Mouse (Mus musculus) hindbrain, embryonic 13.5 days (tissue): Measurements from ENCODE around the gene Trpv6. TPM values are rescaled to one million over a fixed set of nuclear protein-coding genes. Genes with fewer than 3 reads are reported as not detected.

Experiments used
- ATAC-seq: fragments of 200-750 bp; cut with Nextera tagmentation; 2 replicates; pipeline ENCODE4 v1.8.0; 2017; ENCODE audit warnings: moderate TSS enrichment; ENCODE audit not compliant: low FRiP score
- H3K27ac ChIP-seq: fragments of 300-500 bp; sonication (generic); 2 replicates; pipeline ENCODE4 v1.5.1; 2015; ENCODE audit warnings: inconsistent platforms, mild to moderate bottlenecking, moderate library complexity
- H3K27me3 ChIP-seq: fragments of 300-500 bp; sonication (generic); 2 replicates; pipeline ENCODE4 v1.6.1; 2015; ENCODE audit warnings: mild to moderate bottlenecking, inconsistent platforms
- H3K36me3 ChIP-seq: fragments of 300-500 bp; sonication (generic); 2 replicates; pipeline ENCODE4 v1.6.1; 2015; ENCODE audit warnings: mild to moderate bottlenecking, inconsistent platforms
- H3K4me1 ChIP-seq: fragments of 300-500 bp; sonication (generic); replicated peaks from 2 replicates; pipeline ENCODE4 v1.6.1; 2015; ENCODE audit warnings: inconsistent platforms
- H3K4me2 ChIP-seq: fragments of 300-500 bp; sonication (generic); 2 replicates; pipeline ENCODE4 v1.6.1; 2015; ENCODE audit warnings: inconsistent platforms, mild to moderate bottlenecking, moderate library complexity
- H3K4me3 ChIP-seq: fragments of 300-500 bp; sonication (generic); 2 replicates; pipeline ENCODE4 v1.5.1; 2015; ENCODE audit warnings: mild to moderate bottlenecking, inconsistent platforms
- H3K9ac ChIP-seq: fragments of 300-500 bp; sonication (generic); 2 replicates; pipeline ENCODE4 v1.6.1; 2015; ENCODE audit warnings: mild to moderate bottlenecking, inconsistent platforms
- H3K9me3 ChIP-seq: fragments of 300-500 bp; sonication (generic); 2 replicates; pipeline ENCODE4 v1.6.1; 2016; ENCODE audit warnings: inconsistent platforms
- WGBS: fragments of 180-500 bp; shearing (Covaris S2); methylation state at CpG from one replicate; pipeline ENCODE4 v1.1.7; 2015; 5-methylcytosine and 5-hydroxymethylcytosine counted together
- polyA plus RNA-seq: library from polyadenylated mRNA; unstranded; fragments of >200 nt; fragmentation: Nextera tagmentation; extraction: Ambion mirVana; gene quantifications from 2 replicates; pipeline ENCODE4 v1.2.1, GENCODE M21; 2015

Trpv6 gene
- polyA plus RNA-seq, 1 experiment from 2014 or later: 0.70 TPM

DNA sequence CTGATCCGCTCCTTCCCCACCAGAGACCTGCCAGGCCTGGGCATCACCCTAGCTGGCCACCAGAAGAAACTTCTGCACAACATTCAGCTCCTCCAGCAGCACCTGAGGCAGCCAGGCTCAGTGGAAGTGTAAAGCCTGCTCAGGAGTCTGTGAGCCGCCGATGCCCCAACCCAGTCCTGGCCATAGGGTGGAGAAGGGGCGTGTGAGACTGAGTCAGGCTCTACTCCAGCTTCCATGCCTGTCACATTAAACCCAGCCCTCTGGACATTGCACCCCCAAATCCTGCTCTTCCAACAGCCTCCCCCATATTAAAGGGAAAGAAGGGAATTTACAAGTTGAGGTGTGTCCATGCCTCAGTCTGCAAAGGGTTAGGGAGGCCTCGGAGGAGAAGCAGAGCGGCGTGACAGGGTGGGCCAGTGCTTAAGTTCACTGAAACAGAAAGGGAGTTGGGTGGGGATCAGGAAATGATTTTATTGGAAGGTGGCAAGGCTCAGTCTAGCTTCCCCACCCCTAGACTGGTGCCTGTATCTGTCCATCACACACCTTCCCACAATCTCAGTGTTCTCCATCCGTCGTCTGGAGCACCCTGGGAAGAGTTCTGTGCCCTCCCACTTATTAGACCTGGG is 15.9 kb downstream of the Trpv6 start:
- H3K27ac ChIP-seq: no peak overlapping the region
- no peaks in the 10 kb centered on the region for H3K9me3 ChIP-seq
- no peak overlapping the region for H3K4me2 ChIP-seq
- no peaks in the 10 kb centered on the region for H3K27me3 ChIP-seq
- 93% methylated on average over 9 of the region's 9 CpGs for WGBS
- no peak overlapping the region for H3K9ac ChIP-seq
- 0 out of 2 replicates have a peak, but pooled peaks have one; percentile 3 for ATAC-seq
- peaks cover 66% of the 10 kb centered on the region for H3K36me3 ChIP-seq
- no peaks in the 10 kb centered on the region for H3K4me1 ChIP-seq
- H3K4me3 ChIP-seq: no peak overlapping the region

DNA sequence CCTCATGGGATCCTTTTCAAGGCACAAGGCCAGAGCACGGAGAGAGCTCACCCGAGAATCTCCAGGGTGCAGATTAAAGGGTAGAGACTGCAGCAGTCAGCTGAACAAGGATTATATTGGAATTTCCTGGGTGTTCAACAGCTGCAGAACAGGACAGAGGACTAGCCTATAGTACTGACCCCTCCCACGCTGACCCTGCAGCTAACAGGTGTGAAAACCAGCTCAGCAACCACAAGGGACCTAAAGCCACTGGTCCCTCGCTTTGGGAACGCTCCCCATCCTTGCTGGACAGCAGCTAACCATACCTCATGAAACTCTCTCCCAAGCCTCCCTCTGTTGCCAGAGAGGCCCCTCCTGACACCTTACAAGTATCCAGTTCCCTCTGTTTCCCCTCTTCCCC is 28.6 kb downstream of the Trpv6 start:
- no peaks in the 10 kb centered on the region for H3K27me3 ChIP-seq
- H3K27ac ChIP-seq: no peak overlapping the region
- H3K4me3 ChIP-seq: no peak overlapping the region
- WGBS: 56% methylated on average over 5 of the region's 5 CpGs
- no peaks in the 10 kb centered on the region for H3K36me3 ChIP-seq
- peak overlapping the region; percentile 88 for H3K4me2 ChIP-seq
- no peak overlapping the region for H3K9ac ChIP-seq
- H3K9me3 ChIP-seq: no peaks in the 10 kb centered on the region
- no peak for ATAC-seq
- H3K4me1 ChIP-seq: peaks cover 27% of the 10 kb centered on the region

DNA sequence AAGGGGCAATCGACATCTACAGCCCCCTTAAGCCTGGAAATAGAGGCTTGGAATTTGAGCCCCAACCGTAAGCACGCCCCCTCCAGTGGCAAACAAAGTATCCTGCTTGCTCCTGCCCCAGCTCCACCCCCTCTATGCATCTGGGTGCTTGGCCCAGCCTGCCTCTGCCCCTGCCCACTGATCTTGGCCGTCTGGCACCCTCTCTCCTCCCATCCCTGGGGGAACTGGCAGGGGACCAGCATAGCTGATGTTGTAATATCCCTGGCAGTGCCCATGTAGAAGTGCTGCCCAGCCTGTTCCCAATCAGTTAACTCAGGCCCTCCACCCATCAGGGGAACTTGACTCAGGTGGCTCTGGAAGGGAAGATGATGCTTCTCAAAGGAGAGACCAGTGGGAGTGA is 30.0 kb downstream of the Trpv6 start:
- H3K4me3 ChIP-seq: peak overlapping the region; percentile 78
- H3K9ac ChIP-seq: peak overlapping the region; percentile 88
- no peaks in the 10 kb centered on the region for H3K36me3 ChIP-seq
- H3K27ac ChIP-seq: peak overlapping the region; percentile 94
- H3K27me3 ChIP-seq: no peaks in the 10 kb centered on the region
- H3K4me2 ChIP-seq: peak overlapping the region; percentile 88
- H3K4me1 ChIP-seq: peaks cover 27% of the 10 kb centered on the region
- H3K9me3 ChIP-seq: no peaks in the 10 kb centered on the region
- ATAC-seq: peak; percentile 19
- WGBS: 5% methylated on average over 4 of the region's 4 CpGs

DNA sequence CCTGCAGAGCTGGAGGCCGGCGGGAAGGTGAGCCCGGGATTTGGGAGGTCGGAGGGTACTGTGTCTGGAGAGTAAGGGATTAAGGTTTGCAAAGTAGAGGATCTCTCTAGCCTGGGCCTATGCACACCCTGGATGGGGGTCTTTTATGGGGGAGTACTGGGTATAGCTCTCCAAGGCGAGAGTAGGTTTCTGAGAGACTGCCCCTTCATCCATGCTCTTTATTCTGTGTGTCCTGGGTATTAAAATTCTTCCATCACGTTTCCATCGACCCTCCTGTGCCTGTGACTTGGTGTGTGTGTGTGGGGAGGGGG is 30.5 kb downstream of the Trpv6 start:
- Histone ChIP-seq H3K27ac (peak overlapping the region; percentile 94), H3K9ac (peak overlapping the region; percentile 88), H3K27me3 (no peaks in the 10 kb centered on the region), H3K4me1 (peaks cover 27% of the 10 kb centered on the region), H3K9me3 (no peaks in the 10 kb centered on the region), H3K36me3 (no peaks in the 10 kb centered on the region), H3K4me2 (peak overlapping the region; percentile 88), H3K4me3 (peak overlapping the region; percentile 78)
- peak; percentile 64 for ATAC-seq
- 0% methylated on average over 7 of the region's 7 CpGs for WGBS

DNA sequence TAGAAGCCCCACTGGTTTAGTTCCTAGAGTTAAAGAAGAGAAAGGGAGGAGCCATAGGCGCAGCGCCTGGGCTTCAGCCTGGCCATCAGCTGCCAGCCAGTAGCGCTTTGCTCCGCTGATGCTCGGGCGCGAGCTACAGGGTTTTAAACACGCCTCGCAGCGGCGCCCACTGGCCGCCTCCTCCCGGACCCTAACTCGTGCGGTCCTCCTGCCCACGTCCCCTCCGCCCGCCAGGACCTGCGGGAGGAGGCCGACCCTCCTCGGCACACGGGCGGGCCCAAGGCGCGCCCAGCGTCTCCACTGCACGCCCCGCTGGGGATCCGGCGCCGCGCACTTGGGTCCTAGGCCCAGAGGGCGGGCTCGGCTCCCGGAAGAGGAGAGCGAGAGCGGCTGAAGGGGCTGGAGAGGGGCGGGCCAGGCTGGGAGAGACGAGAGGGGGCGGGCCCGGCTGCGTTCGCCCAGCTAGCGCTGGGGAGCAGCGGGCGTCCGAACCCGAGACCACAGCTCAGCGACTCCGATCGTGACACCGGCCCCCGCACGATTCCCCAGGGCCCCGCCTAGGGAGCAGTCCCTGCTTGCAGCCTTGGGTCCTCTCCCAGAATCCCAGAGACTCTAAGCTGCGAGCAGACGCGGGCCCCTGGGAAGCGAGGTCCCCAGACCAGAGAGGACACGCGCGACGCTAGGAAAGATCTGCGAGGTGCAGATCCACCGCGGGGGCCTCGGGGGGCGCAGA is 31.0 kb downstream of the Trpv6 start, which contains the start of gene Ephb6:
Gene Ephb6 (plus strand): TSS at position 422 of the 733 bp plus-strand sequence.
- H3K27ac ChIP-seq: peak within 1 kb of the TSS; percentile 94
- H3K4me1 ChIP-seq: peaks cover 27% of the 10 kb centered on the region
- peak within 1 kb of the TSS; percentile 88 for H3K4me2 ChIP-seq
- peak; percentile 93 for ATAC-seq
- H3K4me3 ChIP-seq: peak within 1 kb of the TSS; percentile 78
- no peaks in the 10 kb centered on the region for H3K27me3 ChIP-seq
- H3K9ac ChIP-seq: peak within 1 kb of the TSS; percentile 88
- WGBS: under 1% methylated on average over 61 of the region's 68 CpGs
- H3K36me3 ChIP-seq: no peaks in the 10 kb centered on the region
- H3K9me3 ChIP-seq: no peaks in the 10 kb centered on the region

DNA sequence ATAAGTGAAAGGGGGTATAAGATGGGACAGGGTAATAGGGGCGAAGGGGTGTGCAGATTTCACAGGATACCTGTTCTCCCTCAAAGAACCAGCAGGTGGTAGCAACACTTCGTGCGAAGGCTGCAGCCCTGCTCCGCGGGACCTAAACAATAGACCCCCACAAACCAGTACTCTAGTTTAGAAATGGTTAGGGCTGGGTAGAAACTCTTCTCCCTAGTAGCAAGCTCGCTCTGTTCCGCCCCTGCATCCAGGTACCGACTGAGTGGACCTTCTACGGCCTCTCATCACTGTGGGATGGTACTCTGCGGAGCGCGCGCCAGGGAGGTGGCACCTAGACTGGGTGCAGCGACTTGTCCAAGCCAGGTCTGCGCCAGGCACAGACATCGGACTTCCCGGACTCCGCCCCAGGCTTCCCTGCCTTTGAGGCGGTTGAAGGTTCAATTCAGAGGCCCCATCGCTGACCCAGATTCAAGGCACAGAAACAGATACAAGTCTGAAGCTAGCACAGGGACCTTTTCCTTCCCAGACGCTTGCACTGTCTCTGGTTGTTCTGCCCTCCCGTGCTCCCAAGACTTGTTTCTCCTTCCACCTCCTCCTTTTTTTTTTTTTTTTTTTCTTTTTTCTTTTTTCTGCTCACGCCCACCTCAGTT is 31.7 kb downstream of the Trpv6 start:
- H3K27me3 ChIP-seq: no peaks in the 10 kb centered on the region
- peak; percentile 72 for ATAC-seq
- peaks cover 27% of the 10 kb centered on the region for H3K4me1 ChIP-seq
- 1% methylated on average over 23 of the region's 23 CpGs for WGBS
- H3K4me3 ChIP-seq: peak overlapping the region; percentile 78
- H3K9me3 ChIP-seq: no peaks in the 10 kb centered on the region
- peak overlapping the region; percentile 88 for H3K9ac ChIP-seq
- peak overlapping the region; percentile 94 for H3K27ac ChIP-seq
- H3K4me2 ChIP-seq: peak overlapping the region; percentile 88
- H3K36me3 ChIP-seq: no peaks in the 10 kb centered on the region

DNA sequence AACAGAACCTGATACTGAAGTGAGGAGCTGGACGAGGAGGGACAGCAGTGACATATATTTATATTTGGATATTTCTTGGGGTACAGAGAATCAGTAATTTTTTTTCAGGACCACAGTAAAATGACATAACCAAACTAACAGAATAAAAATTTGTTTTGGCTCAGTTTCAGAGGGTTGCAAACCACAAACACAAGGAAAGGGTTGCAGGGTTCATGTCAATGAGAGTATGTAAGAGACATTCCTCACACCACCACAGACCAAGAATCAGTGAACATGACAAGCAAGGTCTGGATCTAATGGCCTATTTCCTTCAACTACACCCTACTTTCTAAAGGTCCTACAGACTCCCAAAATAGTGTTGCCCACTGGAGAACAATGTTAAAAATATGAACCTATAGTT is 54.0 kb downstream of the Trpv6 start:
- no peak overlapping the region for H3K9ac ChIP-seq
- H3K4me2 ChIP-seq: no peak overlapping the region
- no peaks in the 10 kb centered on the region for H3K27me3 ChIP-seq
- no peaks in the 10 kb centered on the region for H3K9me3 ChIP-seq
- no peak overlapping the region for H3K4me3 ChIP-seq
- H3K4me1 ChIP-seq: peaks cover 4% of the 10 kb centered on the region; the same call in 1 of the 2 replicates
- no peak overlapping the region for H3K27ac ChIP-seq
- ATAC-seq: no peak
- H3K36me3 ChIP-seq: no peaks in the 10 kb centered on the region
- WGBS: 87% methylated on average over 1 of the region's 1 CpGs

DNA sequence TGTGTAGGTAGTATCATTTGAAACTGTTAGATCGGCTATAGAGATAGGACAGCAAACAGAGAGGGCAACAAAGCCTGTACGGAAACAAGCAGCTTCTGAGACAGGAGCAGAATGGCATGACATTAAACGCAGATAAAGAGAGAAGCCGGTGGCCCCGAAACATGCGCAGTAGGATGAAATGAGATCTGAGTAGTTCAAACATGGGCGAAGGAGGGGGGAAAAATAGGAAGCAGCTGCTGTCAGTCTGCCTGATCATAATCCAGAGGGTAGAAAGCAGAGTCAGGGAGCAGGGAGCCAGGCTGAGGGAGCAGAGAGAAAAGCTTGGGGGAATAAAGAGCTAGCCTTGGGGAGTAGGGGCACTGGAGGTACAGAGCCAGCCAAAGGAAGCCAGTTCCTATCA is 54.9 kb downstream of the Trpv6 start:
- H3K4me1 ChIP-seq: peaks cover 4% of the 10 kb centered on the region; the same call in 1 of the 2 replicates
- H3K36me3 ChIP-seq: no peaks in the 10 kb centered on the region
- no peak overlapping the region for H3K4me2 ChIP-seq
- H3K27me3 ChIP-seq: no peaks in the 10 kb centered on the region
- ATAC-seq: no peak
- no peak overlapping the region for H3K4me3 ChIP-seq
- H3K9me3 ChIP-seq: no peaks in the 10 kb centered on the region
- H3K9ac ChIP-seq: no peak overlapping the region
- 64% methylated on average over 7 of the region's 7 CpGs for WGBS
- H3K27ac ChIP-seq: no peak overlapping the region

DNA sequence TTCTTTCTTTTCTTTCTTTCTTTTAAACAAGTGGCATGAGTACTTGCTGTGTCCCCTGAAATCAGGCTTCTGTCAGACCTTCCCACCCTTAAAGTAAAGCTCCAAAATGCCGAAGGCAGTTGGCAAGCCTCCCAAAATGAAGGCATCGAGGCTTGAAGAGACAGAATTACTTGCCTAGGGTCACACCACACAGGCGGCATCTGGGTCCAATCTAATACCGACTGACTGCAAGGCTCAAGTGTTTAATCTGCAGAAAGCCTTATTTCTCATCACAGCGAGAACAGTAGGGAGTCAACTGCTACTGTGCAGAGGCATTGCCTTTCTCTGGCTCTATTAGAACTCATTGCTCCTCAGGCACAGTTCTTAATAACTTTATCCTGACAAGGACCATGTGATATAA is 58.9 kb downstream of the Trpv6 start:
- Histone ChIP-seq H3K9me3 (no peaks in the 10 kb centered on the region), H3K9ac (no peak overlapping the region), H3K36me3 (no peaks in the 10 kb centered on the region), H3K27me3 (no peaks in the 10 kb centered on the region), H3K4me2 (no peak overlapping the region), H3K4me3 (no peak overlapping the region), H3K4me1 (peaks cover 4% of the 10 kb centered on the region; the same call in 1 of the 2 replicates), H3K27ac (no peak overlapping the region)
- peak; percentile 65; the same call in 1 of the 2 replicates for ATAC-seq
- WGBS: 53% methylated on average over 5 of the region's 5 CpGs

DNA sequence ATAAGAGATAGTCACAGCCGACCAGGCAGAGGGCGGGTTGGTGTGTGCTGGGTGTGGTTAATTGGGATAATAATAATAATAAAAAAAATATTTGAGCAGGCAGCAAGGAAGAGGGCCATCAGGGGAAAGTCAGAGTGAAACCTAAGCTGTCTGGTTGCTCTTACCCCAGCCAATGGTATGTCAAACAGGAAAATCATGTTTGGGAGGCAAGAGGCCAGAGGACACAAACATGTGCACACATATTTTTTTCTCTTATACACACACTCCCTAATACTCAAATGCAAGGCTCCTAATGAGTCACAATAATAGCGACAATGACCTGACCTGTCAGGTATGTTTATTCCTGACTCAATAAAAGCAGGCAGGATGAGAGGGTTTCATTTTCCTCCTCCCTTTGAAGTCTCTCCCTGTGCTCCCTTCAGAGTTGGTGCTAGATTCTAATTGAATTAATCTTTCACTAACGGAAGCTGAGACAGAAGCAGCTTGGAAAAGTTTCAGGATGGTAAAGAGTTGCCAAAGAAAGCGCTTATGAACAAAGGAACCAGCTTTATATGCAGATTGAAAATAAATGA is 59.6 kb downstream of the Trpv6 start:
- Histone ChIP-seq H3K9ac (no peak overlapping the region), H3K27ac (no peak overlapping the region), H3K4me2 (no peak overlapping the region), H3K36me3 (no peaks in the 10 kb centered on the region), H3K9me3 (no peaks in the 10 kb centered on the region), H3K4me1 (peaks cover 4% of the 10 kb centered on the region; the same call in 1 of the 2 replicates), H3K27me3 (no peaks in the 10 kb centered on the region), H3K4me3 (no peak overlapping the region)
- no peak for ATAC-seq
- WGBS: 73% methylated on average over 5 of the region's 5 CpGs
